Mouse (Mus musculus) liver, embryonic 11.5 days (tissue): ENCODE data around the gene Rnf43. TPM values are rescaled to one million over a fixed set of nuclear protein-coding genes. Genes with fewer than 3 reads are reported as not detected.

Source experiments
- ATAC-seq: fragments of 200-750 bp; cut with Nextera tagmentation; replicated peaks from 2 replicates; pipeline ENCODE4 v1.8.0; 2017; ENCODE audit warnings: moderate number of reproducible peaks, mild to moderate bottlenecking, moderate TSS enrichment, moderate library complexity; ENCODE audit not compliant: low FRiP score
- DNase-seq: peaks from one replicate; pipeline ENCODE4 v3.0.0-alpha.2; 2017; ENCODE audit warnings: low spot score
- H3K27ac ChIP-seq: fragments of 300-500 bp; sonication (generic); 2 replicates; pipeline ENCODE4 v1.5.1; 2014; ENCODE audit warnings: mild to moderate bottlenecking, low read depth, low read length, control low read depth
- H3K27me3 ChIP-seq: fragments of 300-500 bp; sonication (generic); replicated peaks from 2 replicates; pipeline ENCODE4 v1.6.1; 2014; ENCODE audit warnings: low read length, mixed read lengths; ENCODE audit not compliant: control insufficient read depth, insufficient read depth
- H3K36me3 ChIP-seq: fragments of 300-500 bp; sonication (generic); 2 replicates; pipeline ENCODE4 v1.6.1; 2014; ENCODE audit warnings: mild to moderate bottlenecking, low read length, moderate library complexity, mixed read lengths; ENCODE audit not compliant: control insufficient read depth, insufficient read depth
- H3K4me1 ChIP-seq: fragments of 300-500 bp; sonication (generic); replicated peaks from 2 replicates; pipeline ENCODE4 v1.6.1; 2014; ENCODE audit warnings: low read length, mixed read lengths; ENCODE audit not compliant: control insufficient read depth, insufficient read depth
- H3K4me2 ChIP-seq: fragments of 300-500 bp; sonication (generic); 2 replicates; pipeline ENCODE4 v1.6.1; 2014; ENCODE audit warnings: mild to moderate bottlenecking, control low read depth, moderate library complexity
- H3K4me3 ChIP-seq: fragments of 300-500 bp; sonication (generic); 2 replicates; pipeline ENCODE4 v1.5.1; 2014; ENCODE audit warnings: low read depth, low read length, control low read depth
- H3K9ac ChIP-seq: fragments of 300-500 bp; sonication (generic); 2 replicates; pipeline ENCODE4 v1.6.1; 2014; ENCODE audit warnings: low read depth, low read length, control low read depth
- H3K9me3 ChIP-seq: fragments of 300-500 bp; sonication (generic); 2 replicates; pipeline ENCODE4 v1.6.1; 2016; ENCODE audit warnings: low read length, inconsistent platforms, mixed read lengths; ENCODE audit not compliant: control insufficient read depth
- WGBS: fragments of 180-500 bp; shearing (Covaris S2); extraction: QIAGEN DNeasy Blood & Tissue Kit; methylation state at CpG from one replicate; pipeline ENCODE4 v1.1.7; 2014; 5-methylcytosine and 5-hydroxymethylcytosine counted together
- polyA plus RNA-seq: library from polyadenylated mRNA; unstranded; fragments of >200 nt; fragmentation: Nextera tagmentation; extraction: Ambion mirVana; gene quantifications from 2 replicates; pipeline ENCODE4 v1.2.1, GENCODE M21; 2014

Rnf43 gene
- polyA plus RNA-seq, 1 experiment from 2014 or later, result 10.0 TPM

- no peaks in the 10 kb centered on the region for H3K27me3 ChIP-seq
- H3K36me3 ChIP-seq, result no peaks in the 10 kb centered on the region
- H3K9ac ChIP-seq, result peak overlapping the region; percentile 74
- peak overlapping the region; percentile 77 for H3K4me2 ChIP-seq
- H3K9me3 ChIP-seq, result no peaks in the 10 kb centered on the region
- peak overlapping the region; percentile 100 for H3K27ac ChIP-seq
- no peak for ATAC-seq
- peak overlapping the region; percentile 42 for H3K4me3 ChIP-seq
- H3K4me1 ChIP-seq, result peaks cover 59% of the 10 kb centered on the region
- no peak for DNase-seq
Observed at GRCm38 (mm10) chr11:87725515-87725914, 63.0 kb downstream of the Rnf43 start.

GRCm38 (mm10) chr11:87725964-87726562 is 63.5 kb downstream of the Rnf43 start:
- Histone ChIP-seq H3K4me3 (peak overlapping the region; percentile 42), H3K27ac (peak overlapping the region; percentile 100), H3K36me3 (0 out of 2 replicates have a peak, but pooled peaks cover under 1% of the 10 kb centered on the region), H3K9me3 (no peaks in the 10 kb centered on the region), H3K27me3 (no peaks in the 10 kb centered on the region), H3K9ac (peak overlapping the region; percentile 74), H3K4me1 (peaks cover 64% of the 10 kb centered on the region), H3K4me2 (peak overlapping the region; percentile 77)
- DNase-seq (peak; percentile 75), ATAC-seq (peak; percentile 95)
- 10% methylated on average over 6 of the region's 6 CpGs for WGBS

- DNase-seq (no peak), ATAC-seq (no peak)
- H3K9ac ChIP-seq, result peak overlapping the region; percentile 74
- H3K36me3 ChIP-seq, result peaks cover 6% of the 10 kb centered on the region; the same call in 1 of the 2 replicates
- H3K27ac ChIP-seq, result peak overlapping the region; percentile 100
- peak overlapping the region; percentile 77 for H3K4me2 ChIP-seq
- peaks cover 65% of the 10 kb centered on the region for H3K4me1 ChIP-seq
- peak overlapping the region; percentile 23 for H3K4me3 ChIP-seq
- H3K9me3 ChIP-seq, result no peaks in the 10 kb centered on the region
- 56% methylated on average over 11 of the region's 11 CpGs for WGBS
- H3K27me3 ChIP-seq, result no peaks in the 10 kb centered on the region
Observed at GRCm38 (mm10) chr11:87727021-87727420, 64.5 kb downstream of the Rnf43 start.

- peaks cover 6% of the 10 kb centered on the region; the same call in 1 of the 2 replicates for H3K36me3 ChIP-seq
- no peaks in the 10 kb centered on the region for H3K9me3 ChIP-seq
- no peaks in the 10 kb centered on the region for H3K27me3 ChIP-seq
- H3K4me1 ChIP-seq, result peaks cover 65% of the 10 kb centered on the region
- H3K4me3 ChIP-seq, result no peak overlapping the region
- H3K27ac ChIP-seq, result peak overlapping the region; percentile 100
- 44% methylated on average over 4 of the region's 4 CpGs for WGBS
- peak overlapping the region; percentile 74 for H3K9ac ChIP-seq
- no peak for DNase-seq
- peak overlapping the region; percentile 77 for H3K4me2 ChIP-seq
- ATAC-seq, result no peak
Observed at GRCm38 (mm10) chr11:87727471-87727870, 64.9 kb downstream of the Rnf43 start.

GRCm38 (mm10) chr11:87728850-87729592 is 66.5 kb downstream of the Rnf43 start:
- ATAC-seq (0 out of 2 replicates have a peak, but pooled peaks have one; percentile 9), DNase-seq (no peak)
- Histone ChIP-seq H3K4me1 (peaks cover 78% of the 10 kb centered on the region), H3K27me3 (no peaks in the 10 kb centered on the region), H3K36me3 (peaks cover 6% of the 10 kb centered on the region; the same call in 1 of the 2 replicates), H3K4me3 (peak overlapping the region; percentile 33), H3K27ac (peak overlapping the region; percentile 98), H3K9ac (peak overlapping the region; percentile 68), H3K4me2 (peak overlapping the region; percentile 68), H3K9me3 (no peaks in the 10 kb centered on the region)
- 52% methylated on average over 18 of the region's 18 CpGs for WGBS

GRCm38 (mm10) chr11:87729593-87730185 is 67.2 kb downstream of the Rnf43 start:
- Histone ChIP-seq H3K4me2 (peak overlapping the region; percentile 68), H3K4me1 (peaks cover 79% of the 10 kb centered on the region), H3K27ac (peak overlapping the region; percentile 98), H3K9ac (peak overlapping the region; percentile 68), H3K4me3 (peak overlapping the region; percentile 33), H3K27me3 (no peaks in the 10 kb centered on the region), H3K9me3 (no peaks in the 10 kb centered on the region), H3K36me3 (peaks cover 6% of the 10 kb centered on the region; the same call in 1 of the 2 replicates)
- 55% methylated on average over 13 of the region's 13 CpGs for WGBS
- ATAC-seq (peak; percentile 63), DNase-seq (no peak)

GRCm38 (mm10) chr11:87730652-87731310 is 68.3 kb downstream of the Rnf43 start:
- Histone ChIP-seq H3K27ac (peak overlapping the region; percentile 98), H3K36me3 (peaks cover 6% of the 10 kb centered on the region; the same call in 1 of the 2 replicates), H3K4me3 (no peak overlapping the region; the same call in 1 of the 2 replicates), H3K9ac (peak overlapping the region; percentile 30; the same call in 1 of the 2 replicates), H3K9me3 (no peaks in the 10 kb centered on the region), H3K27me3 (no peaks in the 10 kb centered on the region), H3K4me2 (peak overlapping the region; percentile 68), H3K4me1 (peaks cover 79% of the 10 kb centered on the region)
- WGBS, result 69% methylated on average over 10 of the region's 10 CpGs
- DNase-seq (no peak), ATAC-seq (no peak)

- Histone ChIP-seq H3K27me3 (no peaks in the 10 kb centered on the region), H3K36me3 (peaks cover 6% of the 10 kb centered on the region), H3K4me2 (peak overlapping the region; percentile 54), H3K4me3 (no peak overlapping the region), H3K9me3 (no peaks in the 10 kb centered on the region), H3K4me1 (peaks cover 57% of the 10 kb centered on the region), H3K9ac (peak overlapping the region; percentile 55), H3K27ac (peak overlapping the region; percentile 96)
- DNase-seq (no peak), ATAC-seq (no peak)
- 50% methylated on average over 5 of the region's 5 CpGs for WGBS
Observed at GRCm38 (mm10) chr11:87734346-87734745, 71.8 kb downstream of the Rnf43 start.
